Mouse (Mus musculus): ENCODE measurements around the gene Hnmt. TPM values are rescaled to one million over a fixed set of nuclear protein-coding genes. Genes with fewer than 3 reads are reported as not detected.
"Not testable (repeated sequence)": the region's sequence is repeated elsewhere in the genome, so short reads cannot be mapped to it uniquely, and the experiment has no call there.

Hnmt gene
- total and polyA plus RNA-seq, 3 experiments, result 0.13 to 0.64 TPM; not detected in 1

GRCm38 (mm10) chr2:23990034-23990573 lies 59.1 kb downstream of the Hnmt start:
- H3K9ac ChIP-seq (ENCODE audit: insufficient read depth, low read depth); H3K27ac ChIP-seq (ENCODE audit: insufficient read depth, low read depth); H3K36me3 ChIP-seq (replicated peaks in 1 of 2; ENCODE audit: control insufficient read depth in 1 of 2, insufficient read depth in 1 of 2, low read length in 1 of 2); H3K9me3 ChIP-seq (replicated peaks; ENCODE audit: low read length); H3K4me3 ChIP-seq (replicated peaks in 1 of 3; ENCODE audit: low read depth in 2 of 3, low read length in 2 of 3, poor library complexity in 1 of 3); in situ Hi-C loops (cut with MboI; ENCODE audit: low pct_ligation_motif_present, low pct_unique_long_range_greater_than_20kb, low sequenced_read_pairs); H3K79me2 ChIP-seq (replicated peaks; ENCODE audit: control insufficient read depth, extremely low read depth, insufficient read depth, poor library complexity, severe bottlenecking); H3K4me2 ChIP-seq (ENCODE audit: insufficient read depth, low read depth, poor library complexity, severe bottlenecking); dilution Hi-C loops (cut with MboI; ENCODE audit: extremely low pct_ligation_motif_present, extremely low pct_unique_long_range_greater_than_20kb, low sequenced_read_pairs); DNase-seq (ENCODE audit: extremely low read depth); H3K27me3 ChIP-seq (replicated peaks): not testable (repeated sequence)
- peaks cover 3 to 13% of the 10 kb centered on the region in 2 experiments; a peak in 2 of 4 replicates for H3K4me1 ChIP-seq (ENCODE audit: control insufficient read depth in 1 of 2, insufficient read depth in 2 of 2)

GRCm38 (mm10) chr2:23987283-23987682 lies 61.9 kb downstream of the Hnmt start:
- H3K4me2 ChIP-seq (ENCODE audit: insufficient read depth, low read depth, poor library complexity, severe bottlenecking), result no peak overlapping the region
- H3K4me1 ChIP-seq (ENCODE audit: control insufficient read depth in 1 of 2, insufficient read depth in 2 of 2), result peaks cover 0 to 18% of the 10 kb centered on the region in 2 experiments; a peak in 2 of 4 replicates
- no peaks in the 10 kb centered on the region for H3K27me3 ChIP-seq (replicated peaks)
- in situ Hi-C loops (cut with MboI; ENCODE audit: low pct_ligation_motif_present, low pct_unique_long_range_greater_than_20kb, low sequenced_read_pairs), result no loop called here
- no peak overlapping the region for H3K27ac ChIP-seq (ENCODE audit: insufficient read depth, low read depth)
- TF ChIP-seq RAD21 (IDR thresholded peaks at IDR 0.05; ENCODE audit: low read depth, low read length), result no peak
- TF ChIP-seq SIN3A (IDR thresholded peaks at IDR 0.05; ENCODE audit: low read length), result no peak
- no peak for TF ChIP-seq JUN (IDR thresholded peaks at IDR 0.05; ENCODE audit: insufficient read depth, low read depth, low read length)
- TF ChIP-seq ZMIZ1 (IDR thresholded peaks at IDR 0.05; ENCODE audit: low read depth, low read length), result no peak
- no peak for TF ChIP-seq EP300 (IDR thresholded peaks at IDR 0.05; ENCODE audit: low read length)
- TF ChIP-seq ZNF384 (IDR thresholded peaks at IDR 0.05; ENCODE audit: low read depth, low read length), result no peak
- no peak for TF ChIP-seq USF1 (IDR thresholded peaks at IDR 0.05; ENCODE audit: low read depth, low read length)
- TF ChIP-seq POLR2AphosphoS2 (IDR thresholded peaks at IDR 0.05; ENCODE audit: low read depth, low read length), result no peak
- TF ChIP-seq TBP (conservative IDR thresholded peaks at IDR 0.05; ENCODE audit: low read depth, low read length), result no peak
- TF ChIP-seq ETS1 (conservative IDR thresholded peaks at IDR 0.05; ENCODE audit: low read depth, low read length), result no peak
- H3K79me2 ChIP-seq (replicated peaks; ENCODE audit: control insufficient read depth, extremely low read depth, insufficient read depth, poor library complexity, severe bottlenecking), result no peaks in the 10 kb centered on the region
- H3K9ac ChIP-seq (ENCODE audit: insufficient read depth, low read depth), result no peak overlapping the region
- DNase-seq (ENCODE audit: extremely low read depth), result no peak
- H3K9me3 ChIP-seq (replicated peaks; ENCODE audit: low read length), result peaks cover 6% of the 10 kb centered on the region
- dilution Hi-C loops (cut with MboI; ENCODE audit: extremely low pct_ligation_motif_present, extremely low pct_unique_long_range_greater_than_20kb, low sequenced_read_pairs), result no loop called here
- peaks cover 0 to 12% of the 10 kb centered on the region in 2 experiments for H3K36me3 ChIP-seq (replicated peaks in 1 of 2; ENCODE audit: control insufficient read depth in 1 of 2, insufficient read depth in 1 of 2, low read length in 1 of 2)
- no peak overlapping the region for H3K4me3 ChIP-seq (replicated peaks in 1 of 3; ENCODE audit: low read depth in 2 of 3, low read length in 2 of 3, poor library complexity in 1 of 3)

DNA sequence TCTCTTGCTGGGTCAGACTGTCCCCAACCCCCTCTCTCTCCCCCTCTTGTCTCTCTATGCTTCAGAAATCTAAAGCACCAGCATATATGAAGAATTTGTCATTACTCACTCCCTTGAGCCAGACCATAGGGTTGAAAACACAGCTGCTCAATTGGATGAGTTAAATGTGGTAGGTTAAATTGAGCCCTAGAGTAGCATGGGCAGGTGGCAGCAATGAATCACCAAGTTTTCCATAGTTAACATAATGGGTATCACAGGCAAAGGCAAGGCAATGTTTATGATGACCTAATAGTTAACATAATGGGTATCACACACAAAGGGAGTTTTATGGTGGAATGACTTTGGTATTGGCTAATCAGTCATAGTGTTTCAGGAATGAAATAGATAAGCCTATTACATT lies 65.9 kb downstream of the Hnmt start:
- H3K4me2 ChIP-seq (ENCODE audit: insufficient read depth, low read depth, poor library complexity, severe bottlenecking), result no peak overlapping the region
- in situ Hi-C loops (cut with MboI; ENCODE audit: low pct_ligation_motif_present, low pct_unique_long_range_greater_than_20kb, low sequenced_read_pairs) (no loop called here), dilution Hi-C loops (cut with MboI; ENCODE audit: extremely low pct_ligation_motif_present, extremely low pct_unique_long_range_greater_than_20kb, low sequenced_read_pairs) (no loop called here)
- no peak overlapping the region for H3K4me3 ChIP-seq (replicated peaks in 1 of 3; ENCODE audit: low read depth in 2 of 3, low read length in 2 of 3, poor library complexity in 1 of 3)
- no peaks in the 10 kb centered on the region for H3K79me2 ChIP-seq (replicated peaks; ENCODE audit: control insufficient read depth, extremely low read depth, insufficient read depth, poor library complexity, severe bottlenecking)
- H3K4me1 ChIP-seq (ENCODE audit: control insufficient read depth in 1 of 2, insufficient read depth in 2 of 2), result peaks cover 0 to 42% of the 10 kb centered on the region in 2 experiments; a peak in 2 of 4 replicates
- peaks cover 6% of the 10 kb centered on the region for H3K9me3 ChIP-seq (replicated peaks; ENCODE audit: low read length)
- 0 out of 2 replicates have a peak overlapping the region, but pooled peaks have one; percentile 14 for H3K27ac ChIP-seq (ENCODE audit: insufficient read depth, low read depth)
- no peaks in the 10 kb centered on the region for H3K27me3 ChIP-seq (replicated peaks)
- DNase-seq (ENCODE audit: extremely low read depth), result no peak
- no peak overlapping the region for H3K9ac ChIP-seq (ENCODE audit: insufficient read depth, low read depth)
- peaks cover 2 to 17% of the 10 kb centered on the region in 2 experiments for H3K36me3 ChIP-seq (replicated peaks in 1 of 2; ENCODE audit: control insufficient read depth in 1 of 2, insufficient read depth in 1 of 2, low read length in 1 of 2)
- TF ChIP-seq EP300 (IDR thresholded peaks at IDR 0.05; ENCODE audit: low read length), result peak; percentile 11; the same call in 1 of the 2 replicates
- no peak for TF ChIP-seq MAFK (IDR thresholded peaks at IDR 0.05; ENCODE audit: insufficient replicate concordance, low read length)
- TF ChIP-seq IRF4 (IDR thresholded peaks at IDR 0.05; ENCODE audit: low read depth, low read length), result no peak
- no peak for TF ChIP-seq JUN (IDR thresholded peaks at IDR 0.05; ENCODE audit: insufficient read depth, low read depth, low read length)
- TF ChIP-seq GABPA (IDR thresholded peaks at IDR 0.05; ENCODE audit: insufficient replicate concordance, low read depth, low read length), result no peak
- TF ChIP-seq TBP (conservative IDR thresholded peaks at IDR 0.05; ENCODE audit: low read depth, low read length), result no peak
- TF ChIP-seq ZMIZ1 (IDR thresholded peaks at IDR 0.05; ENCODE audit: low read depth, low read length), result no peak
- TF ChIP-seq RAD21 (IDR thresholded peaks at IDR 0.05; ENCODE audit: low read depth, low read length), result no peak; the same call in none of the 2 replicates
- TF ChIP-seq BHLHE40 (IDR thresholded peaks at IDR 0.05; ENCODE audit: low read depth, low read length), result no peak
- no peak; the same call in 1 of the 2 replicates for TF ChIP-seq JUND (conservative IDR thresholded peaks at IDR 0.05; ENCODE audit: low read depth, low read length)
- TF ChIP-seq ZC3H11A (IDR thresholded peaks at IDR 0.05; ENCODE audit: low read depth, low read length), result no peak
- TF ChIP-seq MAZ (IDR thresholded peaks at IDR 0.05; ENCODE audit: low read depth, low read length), result no peak
- no peak for TF ChIP-seq MAX (IDR thresholded peaks at IDR 0.05; ENCODE audit: low read length)
- TF ChIP-seq RCOR1 (conservative IDR thresholded peaks at IDR 0.05; ENCODE audit: low read depth, low read length), result no peak
- TF ChIP-seq SMC3 (IDR thresholded peaks at IDR 0.05; ENCODE audit: low read depth, low read length), result no peak
- peak; percentile 72 for TF ChIP-seq ETS1 (conservative IDR thresholded peaks at IDR 0.05; ENCODE audit: low read depth, low read length)
- TF ChIP-seq TCF12 (IDR thresholded peaks at IDR 0.05; ENCODE audit: low read depth, low read length), result 0 out of 2 replicates have a peak, but pooled peaks have one; percentile 45
- TF ChIP-seq MYC (IDR thresholded peaks at IDR 0.05; ENCODE audit: low read depth, low read length), result no peak
- no peak for TF ChIP-seq USF2 (conservative IDR thresholded peaks at IDR 0.05; ENCODE audit: low read depth, low read length)
- no peak for TF ChIP-seq SIN3A (IDR thresholded peaks at IDR 0.05; ENCODE audit: low read length)

Data from CH12.LX (cell line).